Mouse (Mus musculus) right cerebral cortex, postnatal 10 days (tissue): ENCODE measurements around the gene Dpysl5.
A peak's percentile ranks its signal among the peaks of the same experiment; 100 is the strongest.

ENCODE experiments used
- DNase-seq, 2 experiments: peaks; one replicate each; pipeline ENCODE4 v3.0.0; 2021; ENCODE audit warnings: low spot score in 2 of 2

Dpysl5 gene

GRCm38 (mm10) chr5:30822689-30823088 is 111.3 kb downstream of the Dpysl5 start:
- DNase-seq, result no peak

GRCm38 (mm10) chr5:30823091-30823490 is 111.7 kb downstream of the Dpysl5 start:
- no peak for DNase-seq

GRCm38 (mm10) chr5:30824124-30824988 is 113.0 kb downstream of the Dpysl5 start:
- no peak for DNase-seq

GRCm38 (mm10) chr5:30825166-30825565 is 113.8 kb downstream of the Dpysl5 start:
- peak in 1 of 2 experiments; percentile 39 for DNase-seq

GRCm38 (mm10) chr5:30825821-30826220 is 114.5 kb downstream of the Dpysl5 start:
- no peak for DNase-seq

- DNase-seq, result no peak
Observed at GRCm38 (mm10) chr5:30833416-30833815, 122.1 kb downstream of the Dpysl5 start.

- no peak for DNase-seq
Observed at GRCm38 (mm10) chr5:30839731-30840130, 128.4 kb downstream of the Dpysl5 start.

GRCm38 (mm10) chr5:30841896-30842295 is 130.5 kb downstream of the Dpysl5 start:
- no peak for DNase-seq
